Mouse (Mus musculus): ENCODE results near the gene Map2k4. TPM values are rescaled to one million over a fixed set of nuclear protein-coding genes. Genes with fewer than 3 reads are reported as not detected.

Gene Map2k4
- polyA plus RNA-seq, 1 experiment = 20.3 TPM

GRCm38 (mm10) chr11:65740811-65741210 lies 47.3 kb downstream of the Map2k4 start:
- TF ChIP-seq CTCF (IDR thresholded peaks at IDR 0.05; ENCODE audit: control insufficient read depth, insufficient read depth, insufficient read length) (no peak), CEBPB (IDR thresholded peaks at IDR 0.05; ENCODE audit: low read depth) (no peak), USF1 (IDR thresholded peaks at IDR 0.05; ENCODE audit: low read depth) (no peak), MYOD1 (IDR thresholded peaks at IDR 0.05; ENCODE audit: control insufficient read depth, insufficient read length, low read depth) (no peak), FOSL1 (IDR thresholded peaks at IDR 0.05; ENCODE audit: insufficient read depth, low read length, poor library complexity, severe bottlenecking) (no peak), MYOG (IDR thresholded peaks at IDR 0.05; ENCODE audit: control insufficient read depth, extremely low read depth, insufficient read length) (no peak), MAX (IDR thresholded peaks at IDR 0.05) (no peak)
- H3K79me2 ChIP-seq (ENCODE audit: control insufficient read depth, insufficient read depth) = peaks cover 35% of the 10 kb centered on the region
- no peaks in the 10 kb centered on the region for H3K27me3 ChIP-seq (ENCODE audit: control insufficient read depth, insufficient read depth, insufficient read length)
- peaks cover 6% of the 10 kb centered on the region for H3K36me3 ChIP-seq (ENCODE audit: control insufficient read depth, insufficient read depth)
- no peak overlapping the region for H3ac ChIP-seq (ENCODE audit: control insufficient read depth, insufficient read length, low read depth)
- H3K79me3 ChIP-seq (ENCODE audit: low read depth) = peaks cover 12% of the 10 kb centered on the region
- H3K4me3 ChIP-seq (ENCODE audit: insufficient read depth, poor library complexity, severe bottlenecking) = no peak overlapping the region

DNA sequence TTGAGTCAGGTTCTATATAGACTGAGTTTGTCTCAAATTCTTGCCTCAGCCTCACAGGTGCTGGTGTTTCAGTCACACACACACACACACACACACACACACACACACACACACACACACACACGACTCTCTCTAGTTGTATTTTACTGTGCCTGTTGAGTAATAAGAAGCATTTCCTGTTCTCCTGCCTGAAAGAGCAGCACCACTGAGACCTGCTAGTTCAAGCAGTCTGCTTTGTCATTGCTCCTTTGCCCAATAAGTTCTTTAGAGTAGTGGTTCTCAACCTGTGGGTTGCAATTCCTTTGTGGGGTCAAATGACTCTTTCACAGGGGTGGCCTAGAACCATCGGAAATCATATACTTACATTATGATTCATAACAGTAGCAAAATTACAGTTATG lies 47.7 kb downstream of the Map2k4 start:
- Histone ChIP-seq H3K79me2 (ENCODE audit: control insufficient read depth, insufficient read depth) (peaks cover 33% of the 10 kb centered on the region), H3K79me3 (ENCODE audit: low read depth) (peaks cover 12% of the 10 kb centered on the region), H3K36me3 (ENCODE audit: control insufficient read depth, insufficient read depth) (peaks cover 6% of the 10 kb centered on the region), H3K4me3 (ENCODE audit: insufficient read depth, poor library complexity, severe bottlenecking) (no peak overlapping the region), H3ac (ENCODE audit: control insufficient read depth, insufficient read length, low read depth) (no peak overlapping the region), H3K27me3 (ENCODE audit: control insufficient read depth, insufficient read depth, insufficient read length) (no peaks in the 10 kb centered on the region)
- TF ChIP-seq CEBPB (IDR thresholded peaks at IDR 0.05; ENCODE audit: low read depth) (no peak), MYOG (IDR thresholded peaks at IDR 0.05; ENCODE audit: control insufficient read depth, extremely low read depth, insufficient read length) (no peak), FOSL1 (IDR thresholded peaks at IDR 0.05; ENCODE audit: insufficient read depth, low read length, poor library complexity, severe bottlenecking) (no peak), MYOD1 (IDR thresholded peaks at IDR 0.05; ENCODE audit: control insufficient read depth, insufficient read length, low read depth) (no peak)

GRCm38 (mm10) chr11:65739880-65740279 lies 48.2 kb downstream of the Map2k4 start:
- H3K27me3 ChIP-seq (ENCODE audit: control insufficient read depth, insufficient read depth, insufficient read length) = no peaks in the 10 kb centered on the region
- H3ac ChIP-seq (ENCODE audit: control insufficient read depth, insufficient read length, low read depth) = no peak overlapping the region
- peaks cover 6% of the 10 kb centered on the region for H3K36me3 ChIP-seq (ENCODE audit: control insufficient read depth, insufficient read depth)
- TF ChIP-seq CEBPB (IDR thresholded peaks at IDR 0.05; ENCODE audit: low read depth) = no peak
- TF ChIP-seq MYOG (IDR thresholded peaks at IDR 0.05; ENCODE audit: control insufficient read depth, extremely low read depth, insufficient read length) = no peak
- no peak for TF ChIP-seq MAX (IDR thresholded peaks at IDR 0.05)
- TF ChIP-seq CTCF (IDR thresholded peaks at IDR 0.05; ENCODE audit: control insufficient read depth, insufficient read depth, insufficient read length) = no peak
- TF ChIP-seq MYOD1 (IDR thresholded peaks at IDR 0.05; ENCODE audit: control insufficient read depth, insufficient read length, low read depth) = no peak
- no peak for TF ChIP-seq USF1 (IDR thresholded peaks at IDR 0.05; ENCODE audit: low read depth)
- no peak for TF ChIP-seq FOSL1 (IDR thresholded peaks at IDR 0.05; ENCODE audit: insufficient read depth, low read length, poor library complexity, severe bottlenecking)
- peaks cover 38% of the 10 kb centered on the region for H3K79me2 ChIP-seq (ENCODE audit: control insufficient read depth, insufficient read depth)
- no peak overlapping the region for H3K4me3 ChIP-seq (ENCODE audit: insufficient read depth, poor library complexity, severe bottlenecking)
- H3K79me3 ChIP-seq (ENCODE audit: low read depth) = peaks cover 12% of the 10 kb centered on the region

GRCm38 (mm10) chr11:65734656-65735055 lies 53.4 kb downstream of the Map2k4 start:
- Histone ChIP-seq H3K27me3 (ENCODE audit: control insufficient read depth, insufficient read depth, insufficient read length) (no peaks in the 10 kb centered on the region), H3K79me3 (ENCODE audit: low read depth) (peaks cover 5% of the 10 kb centered on the region), H3ac (ENCODE audit: control insufficient read depth, insufficient read length, low read depth) (no peak overlapping the region), H3K36me3 (ENCODE audit: control insufficient read depth, insufficient read depth) (peaks cover 16% of the 10 kb centered on the region), H3K79me2 (ENCODE audit: control insufficient read depth, insufficient read depth) (peaks cover 17% of the 10 kb centered on the region), H3K4me3 (ENCODE audit: insufficient read depth, poor library complexity, severe bottlenecking) (no peak overlapping the region)
- TF ChIP-seq FOSL1 (IDR thresholded peaks at IDR 0.05; ENCODE audit: insufficient read depth, low read length, poor library complexity, severe bottlenecking) (no peak), CTCF (IDR thresholded peaks at IDR 0.05; ENCODE audit: control insufficient read depth, insufficient read depth, insufficient read length) (no peak), MYOD1 (IDR thresholded peaks at IDR 0.05; ENCODE audit: control insufficient read depth, insufficient read length, low read depth) (no peak), MYOG (IDR thresholded peaks at IDR 0.05; ENCODE audit: control insufficient read depth, extremely low read depth, insufficient read length) (no peak), MAX (IDR thresholded peaks at IDR 0.05) (no peak), USF1 (IDR thresholded peaks at IDR 0.05; ENCODE audit: low read depth) (no peak), CEBPB (IDR thresholded peaks at IDR 0.05; ENCODE audit: low read depth) (no peak)

GRCm38 (mm10) chr11:65729623-65730217 lies 58.4 kb downstream of the Map2k4 start:
- H3K27me3 ChIP-seq (ENCODE audit: control insufficient read depth, insufficient read depth, insufficient read length) = no peaks in the 10 kb centered on the region
- peaks cover 28% of the 10 kb centered on the region for H3K36me3 ChIP-seq (ENCODE audit: control insufficient read depth, insufficient read depth)
- peaks cover 2% of the 10 kb centered on the region for H3K79me2 ChIP-seq (ENCODE audit: control insufficient read depth, insufficient read depth)
- H3ac ChIP-seq (ENCODE audit: control insufficient read depth, insufficient read length, low read depth) = no peak overlapping the region
- peaks cover 2% of the 10 kb centered on the region for H3K79me3 ChIP-seq (ENCODE audit: low read depth)
- no peak overlapping the region for H3K4me3 ChIP-seq (ENCODE audit: insufficient read depth, poor library complexity, severe bottlenecking)
- TF ChIP-seq FOSL1 (IDR thresholded peaks at IDR 0.05; ENCODE audit: insufficient read depth, low read length, poor library complexity, severe bottlenecking) (no peak), MYOD1 (IDR thresholded peaks at IDR 0.05; ENCODE audit: control insufficient read depth, insufficient read length, low read depth) (no peak), USF1 (IDR thresholded peaks at IDR 0.05; ENCODE audit: low read depth) (no peak), CTCF (IDR thresholded peaks at IDR 0.05; ENCODE audit: control insufficient read depth, insufficient read depth, insufficient read length) (no peak), MYOG (IDR thresholded peaks at IDR 0.05; ENCODE audit: control insufficient read depth, extremely low read depth, insufficient read length) (no peak)

GRCm38 (mm10) chr11:65728906-65729305 lies 59.2 kb downstream of the Map2k4 start:
- no peak overlapping the region for H3K4me3 ChIP-seq (ENCODE audit: insufficient read depth, poor library complexity, severe bottlenecking)
- no peak for TF ChIP-seq CTCF (IDR thresholded peaks at IDR 0.05; ENCODE audit: control insufficient read depth, insufficient read depth, insufficient read length)
- TF ChIP-seq MYOD1 (IDR thresholded peaks at IDR 0.05; ENCODE audit: control insufficient read depth, insufficient read length, low read depth) = no peak
- TF ChIP-seq MYOG (IDR thresholded peaks at IDR 0.05; ENCODE audit: control insufficient read depth, extremely low read depth, insufficient read length) = no peak
- TF ChIP-seq USF1 (IDR thresholded peaks at IDR 0.05; ENCODE audit: low read depth) = no peak
- no peak for TF ChIP-seq CEBPB (IDR thresholded peaks at IDR 0.05; ENCODE audit: low read depth)
- TF ChIP-seq MAX (IDR thresholded peaks at IDR 0.05) = no peak
- no peak for TF ChIP-seq FOSL1 (IDR thresholded peaks at IDR 0.05; ENCODE audit: insufficient read depth, low read length, poor library complexity, severe bottlenecking)
- H3K79me2 ChIP-seq (ENCODE audit: control insufficient read depth, insufficient read depth) = no peaks in the 10 kb centered on the region
- peaks cover 21% of the 10 kb centered on the region for H3K36me3 ChIP-seq (ENCODE audit: control insufficient read depth, insufficient read depth)
- no peak overlapping the region for H3ac ChIP-seq (ENCODE audit: control insufficient read depth, insufficient read length, low read depth)
- peaks cover 2% of the 10 kb centered on the region for H3K79me3 ChIP-seq (ENCODE audit: low read depth)
- no peaks in the 10 kb centered on the region for H3K27me3 ChIP-seq (ENCODE audit: control insufficient read depth, insufficient read depth, insufficient read length)

Data from C2C12 (cell line).